Mouse (Mus musculus): ENCODE results near the gene Fgfr2. TPM values are rescaled to one million over a fixed set of nuclear protein-coding genes. Genes with fewer than 3 reads are reported as not detected.
"Not testable (repeated sequence)": the region's sequence is repeated elsewhere in the genome, so short reads cannot be mapped to it uniquely, and the experiment has no call there.

Fgfr2 gene
- polyA plus RNA-seq, 3 experiments from 2014 or later, result 0.27 TPM; not detected in 2

GRCm38 (mm10) chr7:132565831-132566230 lies 557.3 kb downstream of the Fgfr2 start:
- no peak for ATAC-seq

GRCm38 (mm10) chr7:132559138-132559766 lies 563.9 kb downstream of the Fgfr2 start:
- no peak for ATAC-seq

- no peak for ATAC-seq
Measured at GRCm38 (mm10) chr7:132558141-132558736, 564.9 kb downstream of the Fgfr2 start.

GRCm38 (mm10) chr7:132556575-132556974 lies 566.6 kb downstream of the Fgfr2 start:
- no peak for ATAC-seq

GRCm38 (mm10) chr7:132555911-132556310 lies 567.2 kb downstream of the Fgfr2 start:
- ATAC-seq, result no peak

GRCm38 (mm10) chr7:132554091-132554490 lies 569.1 kb downstream of the Fgfr2 start:
- ATAC-seq, result no peak

GRCm38 (mm10) chr7:132551351-132552126 lies 571.6 kb downstream of the Fgfr2 start:
- peak; percentile 97 for ATAC-seq

- ATAC-seq, result no peak
Measured at GRCm38 (mm10) chr7:132547126-132547525, 576.0 kb downstream of the Fgfr2 start.

- ATAC-seq, result no peak
Measured at GRCm38 (mm10) chr7:132542427-132542826, 580.7 kb downstream of the Fgfr2 start.

GRCm38 (mm10) chr7:132541566-132541965 lies 581.6 kb downstream of the Fgfr2 start:
- no peak for ATAC-seq

- no peak for ATAC-seq
Measured at GRCm38 (mm10) chr7:132540597-132540996, 582.6 kb downstream of the Fgfr2 start.

GRCm38 (mm10) chr7:132529206-132529605 lies 593.9 kb downstream of the Fgfr2 start:
- ATAC-seq, result no peak

- ATAC-seq, result no peak
Measured at GRCm38 (mm10) chr7:132513419-132513982, 609.6 kb downstream of the Fgfr2 start.

- ATAC-seq, result no peak
Measured at GRCm38 (mm10) chr7:132509110-132509509, 614.0 kb downstream of the Fgfr2 start.

GRCm38 (mm10) chr7:132507361-132507760 lies 615.8 kb downstream of the Fgfr2 start:
- ATAC-seq, result no peak

GRCm38 (mm10) chr7:132506226-132506625 lies 616.9 kb downstream of the Fgfr2 start:
- ATAC-seq, result no peak

GRCm38 (mm10) chr7:132502445-132502844 lies 620.7 kb downstream of the Fgfr2 start:
- ATAC-seq, result not testable (repeated sequence)

- ATAC-seq, result no peak
Measured at GRCm38 (mm10) chr7:132497142-132497541, 626.0 kb downstream of the Fgfr2 start.

- no peak for ATAC-seq
Measured at GRCm38 (mm10) chr7:132494263-132494662, 628.9 kb downstream of the Fgfr2 start.

- ATAC-seq, result no peak
Measured at GRCm38 (mm10) chr7:132493632-132494031, 629.5 kb downstream of the Fgfr2 start.

- ATAC-seq, result no peak
Measured at GRCm38 (mm10) chr7:132491902-132492301, 631.2 kb downstream of the Fgfr2 start.

GRCm38 (mm10) chr7:132487361-132487760 lies 635.8 kb downstream of the Fgfr2 start:
- ATAC-seq, result no peak

Measured in inflammation-experienced regulatory T-cells, adult 6 months (primary cell).